8 mouse cellular contexts compared by ENCODE assay signal in genomic region chr3:115711924-115712807, GRCm38 (mm10). TPM values are rescaled to one million over a fixed set of nuclear protein-coding genes. Genes with fewer than 3 reads are reported as not detected.
DNase-seq lines count a peak whose midpoint lies in the region; ATAC-seq and TF ChIP-seq lines count a peak whose summit lies in the region.

No protein-coding gene starts in this region.

- 0 out of 2 replicates have a peak, but pooled peaks have one; percentile 37 for TF ChIP-seq POLR2A in lung, adult 2 months (IDR thresholded peaks at IDR 0.05; ENCODE audit: borderline replicate concordance, extremely low read depth, low read depth, low read length)

- H3K4me3 ChIP-seq in lung, adult 2 months (replicated peaks; ENCODE audit: extremely low read depth, low read depth, low read length), result peak overlapping the region; percentile 81
- peak overlapping the region; percentile 73 for H3K4me3 ChIP-seq in forebrain, embryonic 10.5 days
- H3K4me3 ChIP-seq in intestine, embryonic 15.5 days (replicated peaks), result no peak overlapping the region
- H3K4me3 ChIP-seq in neural tube, embryonic 14.5 days (ENCODE audit: low read depth, low read length), result no peak overlapping the region

- H3K27me3 ChIP-seq in forebrain, embryonic 10.5 days (ENCODE audit: poor library complexity, severe bottlenecking), result no peaks in the 10 kb centered on the region
- H3K27me3 ChIP-seq in intestine, embryonic 15.5 days (replicated peaks), result no peaks in the 10 kb centered on the region
- no peaks in the 10 kb centered on the region for H3K27me3 ChIP-seq in neural tube, embryonic 14.5 days (ENCODE audit: control insufficient read depth, insufficient read depth, low read length)

- H3K27ac ChIP-seq in forebrain, embryonic 10.5 days, result peak overlapping the region; percentile 9; the same call in 1 of the 2 replicates
- H3K27ac ChIP-seq in intestine, embryonic 15.5 days, result no peak overlapping the region
- H3K27ac ChIP-seq in neural tube, embryonic 14.5 days (ENCODE audit: low read depth, low read length), result no peak overlapping the region

- no peaks in the 10 kb centered on the region for H3K9me3 ChIP-seq in forebrain, embryonic 10.5 days
- H3K9me3 ChIP-seq in intestine, embryonic 15.5 days, result no peaks in the 10 kb centered on the region
- H3K9me3 ChIP-seq in neural tube, embryonic 14.5 days (ENCODE audit: control insufficient read depth, low read length), result no peaks in the 10 kb centered on the region

- H3K9ac ChIP-seq in intestine, embryonic 15.5 days, result no peak overlapping the region
- H3K9ac ChIP-seq in neural tube, embryonic 14.5 days (replicated peaks; ENCODE audit: low read depth, low read length), result no peak overlapping the region

- peaks cover 50% of the 10 kb centered on the region for H3K36me3 ChIP-seq in forebrain, embryonic 10.5 days (replicated peaks)
- no peaks in the 10 kb centered on the region for H3K36me3 ChIP-seq in intestine, embryonic 15.5 days
- H3K36me3 ChIP-seq in neural tube, embryonic 14.5 days (ENCODE audit: control insufficient read depth, insufficient read depth, low read length), result no peaks in the 10 kb centered on the region

- DNase-seq in lung, adult 2 months, result peak; percentile 36
- no peak for DNase-seq in lung, adult 18-20 months
- no peak for DNase-seq in forebrain, embryonic 10.5 days (ENCODE audit: extremely low spot score, low spot score)
- DNase-seq in left cerebral cortex, adult 18-20 months (ENCODE audit: low spot score in 2 of 2), result no peak
- DNase-seq in ovary, adult 18-20 months (ENCODE audit: low spot score), result no peak

- H3K4me1 ChIP-seq in lung, adult 2 months (ENCODE audit: control insufficient read depth, insufficient read depth, low read length), result no peaks in the 10 kb centered on the region
- H3K4me1 ChIP-seq in forebrain, embryonic 10.5 days, result peaks cover 47% of the 10 kb centered on the region
- no peaks in the 10 kb centered on the region; the same call in 1 of the 2 replicates for H3K4me1 ChIP-seq in intestine, embryonic 15.5 days (replicated peaks)
- no peaks in the 10 kb centered on the region for H3K4me1 ChIP-seq in neural tube, embryonic 14.5 days (ENCODE audit: control insufficient read depth, insufficient read depth, low read length)

- H3K4me2 ChIP-seq in intestine, embryonic 15.5 days (replicated peaks), result peak overlapping the region; percentile 20
- H3K4me2 ChIP-seq in neural tube, embryonic 14.5 days (ENCODE audit: low read depth, low read length), result peak overlapping the region; percentile 23

- no peak for ATAC-seq in intestine, embryonic 15.5 days
- no peak for ATAC-seq in neural tube, embryonic 14.5 days (ENCODE audit: low read depth)
- no peak for ATAC-seq in erythroid progenitor cell, adult 5-6 weeks (replicated peaks; ENCODE audit: low FRiP score, poor library complexity, severe bottlenecking)

- WGBS in lung, adult 2 months, result 55% methylated on average over 27 of the region's 27 CpGs
- 92% methylated on average over 27 of the region's 27 CpGs for WGBS in forebrain, embryonic 10.5 days
- WGBS in intestine, embryonic 15.5 days, result 88% methylated on average over 27 of the region's 27 CpGs
- 92% methylated on average over 27 of the region's 27 CpGs for WGBS in neural tube, embryonic 14.5 days

- no peak for TF ChIP-seq CTCF in lung, adult 2 months (IDR thresholded peaks at IDR 0.05; ENCODE audit: insufficient read depth, low read length)

RNA-seq across cellular contexts. Expression of gene S1pr1, which starts 2.7 kb away (rescaled TPM):
- polyA plus RNA-seq in lung, adult 2 months (2012; rRNA removed), result 230 and 289 TPM in 2 replicates
- 25.4 and 27.2 TPM in 2 replicates for polyA plus RNA-seq in forebrain, embryonic 10.5 days (2016; fragmentation: Nextera tagmentation; extraction: Ambion mirVana)
- polyA plus RNA-seq in intestine, embryonic 15.5 days (2015; fragmentation: Nextera tagmentation; extraction: Ambion mirVana), result 14.6 and 16.5 TPM in 2 replicates
- polyA plus RNA-seq in neural tube, embryonic 14.5 days (2014; fragmentation: Nextera tagmentation; extraction: Ambion mirVana), result 29.1 and 30.2 TPM in 2 replicates
- total RNA-seq in left cerebral cortex, adult 18-20 months (2021), result 100 to 1,000 TPM; 101 to 114 TPM
- 15.5 and 19.7 TPM in 2 replicates for total RNA-seq in erythroid progenitor cell, adult 5-6 weeks (2015; ENCODE audit: low replicate concordance)
- total RNA-seq in erythroid progenitor cell, adult 5-6 weeks (2017; ENCODE audit: low replicate concordance), result 2.2 and 5.4 TPM in 2 replicates

Comparison
In these comparisons a context has a peak if more than half of its experiments do, and no peak if none do; other contexts are left out.
1. H3K4me3 ChIP-seq: peak in lung, adult 2 months (single experiment) and forebrain, embryonic 10.5 days (single experiment); none in intestine, embryonic 15.5 days (single experiment) and neural tube, embryonic 14.5 days (single experiment).